Comparison of ENCODE assay signal across 9 mouse cellular contexts in genomic region chr14:44979887-44980286, GRCm38 (mm10). TPM values are rescaled to one million over a fixed set of nuclear protein-coding genes. Genes with fewer than 3 reads are reported as not detected.
DNase-seq lines count a peak whose midpoint lies in the region; ATAC-seq and TF ChIP-seq lines count a peak whose summit lies in the region.
"Had no signal": no experiment of that assay in that cellular context is flagged by ENCODE, and none has a peak within 500 bp of the region (broad histone marks: within the 10 kb centered on the region; RNA-seq: fewer than 3 reads in every experiment).

No protein-coding gene starts in this region.

- 0 out of 2 replicates have a peak, but pooled peaks have one; percentile 36 for ATAC-seq in kidney, postnatal 0 days (replicated peaks; ENCODE audit: low FRiP score, low read depth)

- H3K9ac ChIP-seq in kidney, postnatal 0 days (ENCODE audit: low read depth, low read length), result no peak overlapping the region
- H3K9ac ChIP-seq: neural tube, embryonic 13.5 days had no signal

- peak; percentile 71 for TF ChIP-seq CTCF in kidney, postnatal 0 days (IDR thresholded peaks at IDR 0.05; ENCODE audit: low read depth)
- TF ChIP-seq CTCF in E14TG2a.4 (conservative IDR thresholded peaks at IDR 0.05; ENCODE audit: low read length), result 0 out of 2 replicates have a peak, but pooled peaks have one; percentile 32

- H3K9me3 ChIP-seq in kidney, postnatal 0 days (replicated peaks; ENCODE audit: low read length), result no peaks in the 10 kb centered on the region
- no peaks in the 10 kb centered on the region for H3K9me3 ChIP-seq in E14TG2a.4 (ENCODE audit: low read length)
- H3K9me3 ChIP-seq in limb, embryonic 10.5 days (replicated peaks), result no peaks in the 10 kb centered on the region
- no peaks in the 10 kb centered on the region for H3K9me3 ChIP-seq in forebrain, embryonic 10.5 days
- H3K9me3 ChIP-seq: neural tube, embryonic 13.5 days had no signal

- H3K4me2 ChIP-seq in kidney, postnatal 0 days (ENCODE audit: low read length), result no peak overlapping the region
- H3K4me2 ChIP-seq: neural tube, embryonic 13.5 days had no signal

- no peaks in the 10 kb centered on the region for H3K27me3 ChIP-seq in kidney, postnatal 0 days (ENCODE audit: insufficient read depth, low read length)
- H3K27me3 ChIP-seq in E14TG2a.4 (ENCODE audit: insufficient read depth, low read length), result peaks cover 3% of the 10 kb centered on the region; the same call in 1 of the 2 replicates
- H3K27me3 ChIP-seq in limb, embryonic 10.5 days (ENCODE audit: low read depth, poor library complexity, severe bottlenecking), result no peaks in the 10 kb centered on the region
- peaks cover 3% of the 10 kb centered on the region; the same call in 1 of the 2 replicates for H3K27me3 ChIP-seq in forebrain, embryonic 10.5 days (ENCODE audit: poor library complexity, severe bottlenecking)

- peak; percentile 66 for DNase-seq in kidney, postnatal 0 days (ENCODE audit: low spot score)
- DNase-seq in kidney, adult 18-20 months, result no peak
- peak; percentile 31 to 40 for DNase-seq in B cell, adult 2 months
- DNase-seq in kidney, postnatal 36 days, result peak; percentile 12 to 51
- no peak for DNase-seq in frontal cortex, postnatal 10 days (ENCODE audit: low spot score in 2 of 2)
- no peak for DNase-seq in limb, embryonic 10.5 days (ENCODE audit: low spot score)
- DNase-seq in forebrain, embryonic 10.5 days (ENCODE audit: extremely low spot score, low spot score), result no peak

- H3K4me3 ChIP-seq in kidney, postnatal 0 days (replicated peaks; ENCODE audit: low read depth, low read length), result no peak overlapping the region
- no peak overlapping the region for H3K4me3 ChIP-seq in E14TG2a.4 (replicated peaks; ENCODE audit: low read length)
- H3K4me3 ChIP-seq in limb, embryonic 10.5 days, result no peak overlapping the region
- no peak overlapping the region for H3K4me3 ChIP-seq in forebrain, embryonic 10.5 days
- H3K4me3 ChIP-seq: neural tube, embryonic 13.5 days had no signal

- no peak overlapping the region for H3K27ac ChIP-seq in kidney, postnatal 0 days
- H3K27ac ChIP-seq in limb, embryonic 10.5 days, result no peak overlapping the region
- H3K27ac ChIP-seq in forebrain, embryonic 10.5 days, result no peak overlapping the region
- H3K27ac ChIP-seq: neural tube, embryonic 13.5 days had no signal

- no peaks in the 10 kb centered on the region for H3K4me1 ChIP-seq in kidney, postnatal 0 days (replicated peaks; ENCODE audit: insufficient read depth, low read length)
- H3K4me1 ChIP-seq in E14TG2a.4 (replicated peaks; ENCODE audit: low read depth, low read length), result peaks cover 31% of the 10 kb centered on the region
- H3K4me1 ChIP-seq in limb, embryonic 10.5 days, result no peaks in the 10 kb centered on the region; the same call in 1 of the 2 replicates
- H3K4me1 ChIP-seq in forebrain, embryonic 10.5 days, result 0 out of 2 replicates have a peak, but pooled peaks cover 3% of the 10 kb centered on the region
- H3K4me1 ChIP-seq: neural tube, embryonic 13.5 days had no signal

- 34% methylated on average over 3 of the region's 3 CpGs for WGBS in kidney, postnatal 0 days
- 39% methylated on average over 3 of the region's 3 CpGs for whole genome bisulfite sequencing in limb, embryonic 10.5 days
- 46% methylated on average over 3 of the region's 3 CpGs for WGBS in forebrain, embryonic 10.5 days

- H3K36me3 ChIP-seq in kidney, postnatal 0 days (ENCODE audit: insufficient read depth, low read length), result no peaks in the 10 kb centered on the region
- no peaks in the 10 kb centered on the region for H3K36me3 ChIP-seq in E14TG2a.4 (ENCODE audit: insufficient read depth, low read length)
- H3K36me3 ChIP-seq in limb, embryonic 10.5 days, result no peaks in the 10 kb centered on the region
- no peaks in the 10 kb centered on the region for H3K36me3 ChIP-seq in forebrain, embryonic 10.5 days (replicated peaks)
- H3K36me3 ChIP-seq: neural tube, embryonic 13.5 days had no signal

RNA-seq across cellular contexts. Expression of gene Ptger2, which starts 8.1 kb away (rescaled TPM):
- polyA plus RNA-seq in kidney, postnatal 0 days (2015; fragmentation: Nextera tagmentation; extraction: Ambion mirVana), result 1.1 and 1.2 TPM in 2 replicates
- 0.10 TPM in 1 of 2 replicates, not detected in the other for polyA plus RNA-seq in limb, embryonic 10.5 days (2016; fragmentation: Nextera tagmentation; extraction: Ambion mirVana)
- not detected in 2 replicates for polyA plus RNA-seq in forebrain, embryonic 10.5 days (2016; fragmentation: Nextera tagmentation; extraction: Ambion mirVana)

Comparison
In these comparisons a context has a peak if more than half of its experiments do, and no peak if none do; other contexts are left out.
1. DNase-seq: peak in kidney, postnatal 0 days (single experiment), B cell, adult 2 months (2 of 2) and kidney, postnatal 36 days (2 of 2); none in kidney, adult 18-20 months (single experiment), frontal cortex, postnatal 10 days (0 of 2), limb, embryonic 10.5 days (single experiment) and forebrain, embryonic 10.5 days (single experiment).